Mouse (Mus musculus): ENCODE results near the gene Gm15517.

Gene Gm15517

DNA sequence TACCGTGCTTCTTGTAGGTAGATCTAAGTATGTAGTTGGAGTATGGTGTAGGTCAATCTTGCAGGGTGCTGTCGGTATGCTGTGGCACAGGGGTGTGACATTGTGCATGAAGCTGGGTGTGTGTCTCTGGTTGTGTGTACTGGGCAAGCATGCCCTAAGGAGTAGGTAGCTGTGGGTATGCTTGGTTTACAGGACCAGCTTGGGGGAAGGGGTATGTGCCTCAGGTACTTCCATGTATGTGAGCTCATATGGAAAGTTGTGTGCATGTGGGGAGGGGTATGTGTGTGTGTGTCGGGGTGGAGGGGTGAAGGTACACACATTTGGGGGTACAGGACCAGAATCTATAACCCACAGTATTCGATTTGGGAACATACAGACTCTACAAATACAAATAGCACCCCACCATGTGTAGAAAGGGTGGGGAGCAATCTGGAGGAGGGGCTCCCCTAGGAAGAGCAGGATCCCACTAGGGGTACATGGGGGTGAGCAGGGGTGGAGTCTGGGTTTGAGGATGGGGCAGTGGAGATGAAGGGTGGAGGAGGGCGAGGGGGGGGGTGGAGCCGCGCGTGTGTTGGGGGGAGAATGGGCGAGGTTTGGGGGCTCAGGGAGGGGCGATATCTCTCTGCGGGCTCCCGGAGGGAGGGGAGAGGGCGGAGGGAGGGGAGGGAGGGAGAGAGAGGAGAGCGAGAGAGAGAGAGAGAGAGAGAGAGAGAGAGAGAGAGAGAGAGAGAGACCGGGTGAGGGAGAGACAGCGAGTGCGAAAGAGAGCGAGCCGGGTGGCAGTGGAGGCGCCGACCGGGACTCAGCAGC is 48.4 kb downstream of the Gm15517 start, which contains the start of gene Shank1:
Shank1 (plus strand) TSS at position 779 of the 810 bp plus-strand sequence.
- DNase-seq (ENCODE audit: low spot score in 2 of 2), result no peak

DNA sequence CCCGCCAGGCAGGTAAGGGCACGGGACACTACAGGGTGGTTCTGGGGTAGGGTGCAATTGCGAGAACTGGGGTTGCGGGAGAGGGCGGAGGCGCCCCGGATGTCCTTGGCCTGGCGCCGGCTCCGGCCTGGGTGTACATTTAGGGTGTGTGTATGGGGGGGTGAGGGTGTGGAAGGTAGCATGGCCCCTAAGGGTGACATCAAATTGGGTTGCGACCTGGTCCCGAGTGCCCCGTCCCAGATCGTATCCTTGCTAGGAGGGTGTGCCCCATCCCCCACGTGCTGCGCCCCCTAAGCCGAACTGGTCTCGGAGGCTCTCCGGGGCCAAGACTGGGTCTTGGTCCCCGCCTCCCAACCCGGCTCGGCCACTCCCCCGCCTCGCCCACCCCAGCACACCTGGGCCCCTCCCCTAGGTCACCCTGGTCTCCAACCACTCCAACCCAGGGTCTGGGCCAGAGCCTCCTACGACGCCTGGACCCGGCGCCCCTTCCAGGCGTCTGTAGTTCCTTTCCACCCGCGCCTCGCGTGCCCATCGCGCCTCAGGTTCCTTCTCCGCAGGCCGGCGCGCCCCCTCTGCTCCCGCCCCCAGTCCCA is 49.1 kb downstream of the Gm15517 start:
- DNase-seq (ENCODE audit: low spot score in 2 of 2), result no peak

GRCm38 (mm10) chr7:44310878-44311712 is 49.8 kb downstream of the Gm15517 start:
- DNase-seq (ENCODE audit: low spot score in 2 of 2), result peak; percentile 63 to 65

Measured in frontal cortex, postnatal 14 days (tissue).